Mouse (Mus musculus): ENCODE measurements around the gene Map3k20.

DNA sequence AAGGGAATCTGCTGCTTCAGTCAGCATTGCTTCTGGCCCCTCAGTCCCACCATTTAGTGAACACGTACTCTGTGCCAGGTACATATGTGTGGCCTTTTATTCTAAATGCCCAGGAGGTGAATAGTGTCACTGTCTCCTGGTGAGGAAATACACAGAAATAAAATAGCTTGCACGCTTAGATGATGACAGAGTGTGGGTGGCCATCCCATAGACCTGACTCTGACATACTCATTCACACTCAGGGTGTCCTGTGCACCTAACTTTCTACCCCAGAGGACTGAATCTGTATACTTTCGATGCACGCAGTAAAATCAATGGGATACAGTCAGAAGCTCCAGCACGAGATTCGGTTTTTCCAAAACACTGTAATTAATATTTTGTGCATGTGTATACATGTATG, 18.0 kb upstream of the Map3k20 start:
- no peak for TF ChIP-seq CTCF (IDR thresholded peaks at IDR 0.05; ENCODE audit: extremely low read depth, insufficient read depth, insufficient read length, insufficient replicate concordance)
- TF ChIP-seq POLR2A (IDR thresholded peaks at IDR 0.05; ENCODE audit: low read depth, low read length): no peak
